Mouse (Mus musculus) embryonic facial prominence, embryonic 12.5 days (tissue): ENCODE data around the gene Grik5. TPM values are rescaled to one million over a fixed set of nuclear protein-coding genes. Genes with fewer than 3 reads are reported as not detected.
"Not testable (repeated sequence)": the region's sequence is repeated elsewhere in the genome, so short reads cannot be mapped to it uniquely, and the experiment has no call there.

Experiments
- ATAC-seq: fragments of 200-750 bp; cut with Nextera tagmentation; 2 replicates; pipeline ENCODE4 v1.8.0; 2017; ENCODE audit not compliant: insufficient number of reproducible peaks, insufficient read depth, low FRiP score, low TSS enrichment
- H3K27ac ChIP-seq: fragments of 300-500 bp; sonication (generic); 2 replicates; pipeline ENCODE4 v1.5.1; 2016; ENCODE audit warnings: mild to moderate bottlenecking
- H3K27me3 ChIP-seq: fragments of 300-500 bp; sonication (generic); 2 replicates; pipeline ENCODE4 v1.6.1; 2016; ENCODE audit warnings: mild to moderate bottlenecking, moderate library complexity
- H3K36me3 ChIP-seq: fragments of 300-500 bp; sonication (generic); 2 replicates; pipeline ENCODE4 v1.6.1; 2016; ENCODE audit warnings: mild to moderate bottlenecking
- H3K4me1 ChIP-seq: fragments of 300-500 bp; sonication (generic); 2 replicates; pipeline ENCODE4 v1.6.1; 2016
- H3K4me2 ChIP-seq: fragments of 300-500 bp; sonication (generic); replicated peaks from 2 replicates; pipeline ENCODE4 v1.6.1; 2016; ENCODE audit warnings: mild to moderate bottlenecking, moderate library complexity
- H3K4me3 ChIP-seq: fragments of 300-500 bp; sonication (generic); 2 replicates; pipeline ENCODE4 v1.5.1; 2016; ENCODE audit warnings: mild to moderate bottlenecking
- H3K9ac ChIP-seq: fragments of 300-500 bp; sonication (generic); 2 replicates; pipeline ENCODE4 v1.6.1; 2016; ENCODE audit warnings: mild to moderate bottlenecking, moderate library complexity
- H3K9me3 ChIP-seq: fragments of 300-500 bp; sonication (generic); 2 replicates; pipeline ENCODE4 v1.6.1; 2016; ENCODE audit warnings: mild to moderate bottlenecking, moderate library complexity
- WGBS: fragments of 180-500 bp; shearing (Covaris S2); methylation state at CpG from one replicate; pipeline ENCODE4 v1.1.7; 2016; 5-methylcytosine and 5-hydroxymethylcytosine counted together
- polyA plus RNA-seq: library from polyadenylated mRNA; unstranded; fragments of >200 nt; fragmentation: Nextera tagmentation; extraction: Ambion mirVana; gene quantifications from 2 replicates; pipeline ENCODE4 v1.2.1, GENCODE M21; 2016

The Grik5 gene
- polyA plus RNA-seq, 1 experiment from 2014 or later = 12.4 TPM

DNA sequence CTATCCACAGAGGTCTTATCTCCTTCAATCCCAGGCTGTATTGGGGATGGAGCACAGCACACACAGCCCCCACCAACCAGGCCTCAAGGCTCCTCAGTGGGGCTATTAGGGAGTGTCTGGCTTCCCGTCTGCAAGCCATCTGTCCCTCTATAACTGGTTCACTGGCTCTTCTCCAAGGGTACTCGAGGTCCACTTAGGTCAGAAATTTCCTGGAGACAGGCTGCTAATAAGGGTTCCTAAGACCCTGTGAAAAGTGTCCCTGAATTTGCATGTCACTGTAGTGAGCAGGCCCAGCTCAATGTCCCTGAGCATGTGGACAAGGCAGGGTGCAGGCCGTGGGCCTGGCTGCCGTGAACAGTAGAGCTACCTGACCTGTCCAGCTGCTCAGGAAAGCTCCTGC lies 15.2 kb downstream of the Grik5 start:
- Histone ChIP-seq H3K27me3 (no peaks in the 10 kb centered on the region), H3K4me1 (no peaks in the 10 kb centered on the region), H3K27ac (no peak overlapping the region), H3K9ac (no peak overlapping the region), H3K4me2 (no peak overlapping the region), H3K36me3 (peaks cover 78% of the 10 kb centered on the region), H3K9me3 (no peaks in the 10 kb centered on the region), H3K4me3 (no peak overlapping the region)
- 78% methylated on average over 4 of the region's 4 CpGs for WGBS
- ATAC-seq = no peak

DNA sequence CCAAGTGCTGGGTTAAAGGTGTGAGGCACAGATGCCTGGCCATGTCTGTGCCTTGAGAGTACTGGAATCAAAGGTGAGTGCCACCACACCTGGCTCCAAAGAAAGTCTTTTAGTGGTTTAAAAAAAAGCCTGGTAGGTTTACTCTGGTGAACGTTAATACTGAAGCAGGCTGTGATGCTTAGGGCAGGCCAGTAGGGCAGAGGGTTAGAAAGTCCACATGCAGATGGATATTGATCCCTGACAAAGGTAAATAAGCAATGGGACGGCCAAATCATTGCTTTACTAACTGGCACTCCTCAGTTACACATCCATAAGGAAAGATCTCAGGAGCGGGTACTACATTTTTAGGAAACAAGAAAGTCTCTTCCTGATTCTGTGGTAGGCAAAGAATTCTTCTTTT lies 19.6 kb downstream of the Grik5 start:
- H3K27ac ChIP-seq = no peak overlapping the region
- no peak overlapping the region for H3K4me3 ChIP-seq
- H3K4me1 ChIP-seq = no peaks in the 10 kb centered on the region
- H3K9me3 ChIP-seq = no peaks in the 10 kb centered on the region
- H3K9ac ChIP-seq = no peak overlapping the region
- no peak overlapping the region for H3K4me2 ChIP-seq
- no peak for ATAC-seq
- peaks cover 74% of the 10 kb centered on the region for H3K36me3 ChIP-seq
- no peaks in the 10 kb centered on the region for H3K27me3 ChIP-seq
- WGBS = 87% methylated on average over 3 of the region's 3 CpGs

DNA sequence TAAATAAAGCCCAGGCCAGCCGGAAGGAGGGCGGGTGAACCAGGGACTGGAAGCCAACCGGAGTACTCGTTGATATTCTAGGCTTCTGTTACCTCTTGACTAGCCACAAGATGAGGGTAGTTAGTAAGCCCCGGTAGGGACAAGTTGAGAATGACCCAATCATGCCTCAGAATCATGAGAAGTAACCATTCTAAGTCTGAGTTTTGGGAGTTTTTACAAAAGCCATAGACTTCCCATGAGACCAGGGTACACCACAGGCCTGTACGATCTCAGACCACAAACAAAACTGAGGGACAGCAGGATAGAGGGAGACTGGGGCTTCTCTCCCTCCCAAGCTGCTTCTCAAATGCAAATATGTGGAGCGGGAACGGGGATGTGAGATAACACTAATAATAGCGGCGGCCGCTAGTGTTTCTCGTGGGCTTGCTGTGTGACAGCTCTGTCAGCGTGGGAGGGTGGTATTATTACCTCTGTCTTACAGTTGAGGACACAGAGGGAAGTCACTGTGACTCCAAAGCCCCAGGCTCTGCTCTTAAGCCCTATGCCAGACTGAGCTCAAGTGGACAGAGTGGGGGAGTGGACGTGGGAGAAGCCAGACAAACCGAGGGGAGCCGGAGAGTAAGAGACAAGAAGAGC lies 22.7 kb downstream of the Grik5 start:
- H3K9ac ChIP-seq = no peak overlapping the region
- H3K4me2 ChIP-seq = no peak overlapping the region
- H3K27me3 ChIP-seq = no peaks in the 10 kb centered on the region
- no peaks in the 10 kb centered on the region for H3K4me1 ChIP-seq
- peaks cover 72% of the 10 kb centered on the region for H3K36me3 ChIP-seq
- ATAC-seq = no peak
- H3K4me3 ChIP-seq = no peak overlapping the region
- 87% methylated on average over 16 of the region's 16 CpGs for WGBS
- H3K9me3 ChIP-seq = no peaks in the 10 kb centered on the region
- no peak overlapping the region for H3K27ac ChIP-seq

- no peaks in the 10 kb centered on the region for H3K4me1 ChIP-seq
- H3K9me3 ChIP-seq = no peaks in the 10 kb centered on the region
- H3K4me3 ChIP-seq = no peak overlapping the region
- H3K27ac ChIP-seq = no peak overlapping the region
- WGBS = 93% methylated on average over 8 of the region's 8 CpGs
- ATAC-seq = no peak
- no peak overlapping the region for H3K4me2 ChIP-seq
- H3K27me3 ChIP-seq = no peaks in the 10 kb centered on the region
- peaks cover 82% of the 10 kb centered on the region for H3K36me3 ChIP-seq
- H3K9ac ChIP-seq = no peak overlapping the region
Measured at GRCm38 (mm10) chr7:25047363-25047762, 24.8 kb downstream of the Grik5 start.

- not testable (repeated sequence) for ATAC-seq, H3K4me2 ChIP-seq, H3K4me3 ChIP-seq, H3K4me1 ChIP-seq, H3K9ac ChIP-seq, H3K9me3 ChIP-seq, H3K27me3 ChIP-seq, H3K27ac ChIP-seq
- WGBS = 92% methylated on average over 7 of the region's 7 CpGs
- H3K36me3 ChIP-seq = peaks cover 88% of the 10 kb centered on the region
Measured at GRCm38 (mm10) chr7:25044599-25044998, 27.5 kb downstream of the Grik5 start.

DNA sequence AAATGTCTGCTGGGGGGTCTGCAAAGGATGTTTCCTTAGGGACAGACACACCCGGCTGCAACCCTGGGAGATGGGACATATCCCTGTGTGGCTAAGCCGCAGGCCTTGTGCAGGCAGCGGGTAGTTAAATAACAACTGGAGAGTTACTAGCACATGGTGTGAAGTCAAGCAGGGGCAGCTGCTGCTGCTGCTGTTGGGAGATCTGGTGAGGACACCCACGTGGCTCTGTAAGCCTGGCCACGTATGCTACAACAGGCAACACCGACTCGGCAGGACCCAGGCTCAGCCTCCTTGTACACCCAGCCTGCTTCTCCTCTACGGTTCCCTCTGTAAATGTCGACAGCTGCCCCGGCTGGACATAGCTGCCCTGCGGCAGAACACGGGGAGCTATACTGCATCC lies 30.2 kb downstream of the Grik5 start:
- Histone ChIP-seq H3K27ac (no peak overlapping the region), H3K4me2 (no peak overlapping the region), H3K4me1 (no peaks in the 10 kb centered on the region), H3K36me3 (peaks cover 81% of the 10 kb centered on the region), H3K4me3 (no peak overlapping the region), H3K9ac (no peak overlapping the region), H3K27me3 (no peaks in the 10 kb centered on the region), H3K9me3 (no peaks in the 10 kb centered on the region)
- ATAC-seq = no peak
- 89% methylated on average over 12 of the region's 12 CpGs for WGBS

GRCm38 (mm10) chr7:25035916-25036315 lies 36.2 kb downstream of the Grik5 start:
- Histone ChIP-seq H3K4me1 (no peaks in the 10 kb centered on the region), H3K4me3 (no peak overlapping the region), H3K36me3 (peaks cover 61% of the 10 kb centered on the region), H3K4me2 (no peak overlapping the region), H3K9me3 (no peaks in the 10 kb centered on the region), H3K9ac (no peak overlapping the region), H3K27ac (no peak overlapping the region), H3K27me3 (no peaks in the 10 kb centered on the region)
- ATAC-seq = no peak
- WGBS = 55% methylated on average over 7 of the region's 7 CpGs

- ATAC-seq = no peak
- no peak overlapping the region for H3K4me3 ChIP-seq
- WGBS = 94% methylated on average over 4 of the region's 4 CpGs
Measured at GRCm38 (mm10) chr7:25034796-25035195, 37.4 kb downstream of the Grik5 start.

GRCm38 (mm10) chr7:25031528-25031927 lies 40.6 kb downstream of the Grik5 start:
- WGBS = 66% methylated on average over 3 of the region's 3 CpGs
- Histone ChIP-seq H3K9me3 (no peaks in the 10 kb centered on the region), H3K27ac (no peak overlapping the region), H3K4me2 (no peak overlapping the region), H3K36me3 (peaks cover 42% of the 10 kb centered on the region), H3K4me1 (0 out of 2 replicates have a peak, but pooled peaks cover 4% of the 10 kb centered on the region), H3K4me3 (no peak overlapping the region), H3K27me3 (no peaks in the 10 kb centered on the region), H3K9ac (no peak overlapping the region)
- no peak for ATAC-seq

More at GRCm38 (mm10) chr7:25034796-25035195, 37.4 kb downstream of the Grik5 start:
- peaks cover 52% of the 10 kb centered on the region for H3K36me3 ChIP-seq
- 0 out of 2 replicates have a peak, but pooled peaks cover 4% of the 10 kb centered on the region for H3K4me1 ChIP-seq
- H3K27ac ChIP-seq = no peak overlapping the region
- no peaks in the 10 kb centered on the region for H3K9me3 ChIP-seq
- no peaks in the 10 kb centered on the region for H3K27me3 ChIP-seq
- no peak overlapping the region for H3K9ac ChIP-seq
- no peak overlapping the region for H3K4me2 ChIP-seq

- H3K36me3 ChIP-seq = peaks cover 31% of the 10 kb centered on the region
- no peak for ATAC-seq
- H3K27me3 ChIP-seq = no peaks in the 10 kb centered on the region
- H3K9ac ChIP-seq = no peak overlapping the region
- no peak overlapping the region for H3K4me3 ChIP-seq
- H3K9me3 ChIP-seq = no peaks in the 10 kb centered on the region
- H3K4me2 ChIP-seq = no peak overlapping the region
- H3K4me1 ChIP-seq = 0 out of 2 replicates have a peak, but pooled peaks cover 4% of the 10 kb centered on the region
- 43% methylated on average over 5 of the region's 5 CpGs for WGBS
- 0 out of 2 replicates have a peak overlapping the region, but pooled peaks have one; percentile 36 for H3K27ac ChIP-seq
Measured at GRCm38 (mm10) chr7:25030032-25030753, 42.0 kb downstream of the Grik5 start.

GRCm38 (mm10) chr7:25026452-25026851 lies 45.7 kb downstream of the Grik5 start:
- H3K36me3 ChIP-seq = peaks cover 41% of the 10 kb centered on the region
- H3K9me3 ChIP-seq = no peaks in the 10 kb centered on the region
- H3K27me3 ChIP-seq = no peaks in the 10 kb centered on the region
- no peak overlapping the region for H3K4me3 ChIP-seq
- WGBS = 51% methylated on average over 7 of the region's 7 CpGs
- no peak overlapping the region for H3K9ac ChIP-seq
- no peak overlapping the region for H3K4me2 ChIP-seq
- ATAC-seq = no peak
- H3K27ac ChIP-seq = no peak overlapping the region
- 0 out of 2 replicates have a peak, but pooled peaks cover 4% of the 10 kb centered on the region for H3K4me1 ChIP-seq

- H3K27ac ChIP-seq = no peak overlapping the region
- no peak overlapping the region for H3K4me2 ChIP-seq
- H3K9ac ChIP-seq = no peak overlapping the region
- no peaks in the 10 kb centered on the region for H3K27me3 ChIP-seq
- 0 out of 2 replicates have a peak, but pooled peaks cover 4% of the 10 kb centered on the region for H3K4me1 ChIP-seq
- H3K9me3 ChIP-seq = no peaks in the 10 kb centered on the region
- 56% methylated on average over 10 of the region's 10 CpGs for WGBS
- H3K4me3 ChIP-seq = no peak overlapping the region
- ATAC-seq = no peak
- peaks cover 46% of the 10 kb centered on the region for H3K36me3 ChIP-seq
Measured at GRCm38 (mm10) chr7:25025855-25026439, 46.2 kb downstream of the Grik5 start.
